Mouse (Mus musculus): ENCODE measurements at regions not wholly inside any gene's neighbourhood (a gene's known extent, or its start where the extent isn't known, plus 50 kb on each side); places are given as distances from the start of the nearest gene placed in this dataset.

DNA sequence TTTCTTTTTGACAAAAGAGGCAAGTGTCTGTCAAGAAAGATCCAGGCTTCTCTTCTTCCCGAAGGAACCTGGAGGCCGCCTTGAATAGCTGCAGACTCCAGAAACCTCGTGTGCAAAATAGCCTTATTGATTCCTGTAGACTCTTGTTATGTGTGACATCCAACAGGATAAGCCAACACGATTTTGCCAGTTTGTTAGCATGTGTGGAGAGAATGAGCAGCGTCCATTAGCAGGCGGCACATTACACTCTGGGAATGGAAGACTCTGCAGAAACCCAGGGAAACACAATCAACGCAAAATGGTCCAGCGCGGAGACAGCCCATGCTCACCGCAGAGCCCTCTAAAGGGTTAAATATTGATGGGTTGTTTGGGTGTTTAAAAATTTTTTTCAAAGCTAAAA lies 1014.9 kb downstream of the Adgrl2 start:
- no peak for TF ChIP-seq CTCF (IDR thresholded peaks at IDR 0.05; ENCODE audit: low read depth)
- TF ChIP-seq EP300 (IDR thresholded peaks at IDR 0.05; ENCODE audit: low read depth) = no peak

Measured in heart, postnatal 0 days (tissue).